Mouse (Mus musculus) embryonic facial prominence, embryonic 15.5 days (tissue): ENCODE data around the gene Asah2. TPM values are rescaled to one million over a fixed set of nuclear protein-coding genes. Genes with fewer than 3 reads are reported as not detected.

Source experiments
- ATAC-seq: fragments of 200-750 bp; cut with Nextera tagmentation; 2 replicates; pipeline ENCODE4 v1.8.0; 2017; ENCODE audit warnings: low read depth, moderate TSS enrichment; ENCODE audit not compliant: insufficient number of reproducible peaks, low FRiP score, low TSS enrichment
- H3K27ac ChIP-seq: fragments of 300-500 bp; sonication (generic); replicated peaks from 2 replicates; pipeline ENCODE4 v1.5.1; 2015; ENCODE audit warnings: mild to moderate bottlenecking, inconsistent platforms
- H3K27me3 ChIP-seq: fragments of 300-500 bp; sonication (generic); 2 replicates; pipeline ENCODE4 v1.6.1; 2015; ENCODE audit warnings: inconsistent platforms
- H3K36me3 ChIP-seq: fragments of 300-500 bp; sonication (generic); 2 replicates; pipeline ENCODE4 v1.6.1; 2015; ENCODE audit warnings: mild to moderate bottlenecking, inconsistent platforms
- H3K4me1 ChIP-seq: fragments of 300-500 bp; sonication (generic); 2 replicates; pipeline ENCODE4 v1.6.1; 2015; ENCODE audit warnings: inconsistent platforms
- H3K4me2 ChIP-seq: fragments of 300-500 bp; sonication (generic); replicated peaks from 2 replicates; pipeline ENCODE4 v1.6.1; 2015; ENCODE audit warnings: mild to moderate bottlenecking, inconsistent platforms
- H3K4me3 ChIP-seq: fragments of 300-500 bp; sonication (generic); replicated peaks from 2 replicates; pipeline ENCODE4 v1.5.1; 2015; ENCODE audit warnings: mild to moderate bottlenecking, inconsistent platforms
- H3K9ac ChIP-seq: fragments of 300-500 bp; sonication (generic); 2 replicates; pipeline ENCODE4 v1.6.1; 2015; ENCODE audit warnings: inconsistent platforms
- H3K9me3 ChIP-seq: fragments of 300-500 bp; sonication (generic); replicated peaks from 2 replicates; pipeline ENCODE4 v1.6.1; 2016; ENCODE audit warnings: inconsistent platforms
- whole genome bisulfite sequencing: fragments of 180-500 bp; shearing (Covaris S2); methylation state at CpG from one replicate; pipeline ENCODE4 v1.1.7; 2015; 5-methylcytosine and 5-hydroxymethylcytosine counted together
- polyA plus RNA-seq: library from polyadenylated mRNA; unstranded; fragments of >200 nt; fragmentation: Nextera tagmentation; extraction: Ambion mirVana; gene quantifications from 2 replicates; pipeline ENCODE4 v1.2.1, GENCODE M21; 2015

The Asah2 gene
- polyA plus RNA-seq, 1 experiment from 2014 or later, result 3.4 TPM

DNA sequence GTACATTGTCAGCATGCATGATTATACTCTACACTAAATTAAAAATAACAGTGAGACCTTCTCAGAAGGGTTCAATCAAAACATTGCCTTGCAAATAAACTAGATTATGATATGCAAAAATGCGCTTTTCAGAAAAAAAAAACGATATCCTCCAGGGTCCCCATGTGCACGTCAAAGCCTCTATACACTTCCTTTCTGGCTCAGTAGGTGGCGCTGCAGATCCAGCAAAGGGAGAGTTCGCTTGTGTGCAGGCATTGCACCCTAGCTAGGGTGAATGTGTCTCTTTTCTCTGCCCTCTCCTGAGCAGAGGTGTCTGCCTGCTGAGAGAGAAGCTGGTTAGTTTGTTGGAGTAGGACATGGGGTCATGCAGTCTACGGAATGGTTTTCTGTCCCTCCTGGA, 136.0 kb downstream of the Asah2 start:
- Histone ChIP-seq H3K9me3 (no peaks in the 10 kb centered on the region), H3K36me3 (no peaks in the 10 kb centered on the region), H3K4me1 (no peaks in the 10 kb centered on the region), H3K4me2 (no peak overlapping the region), H3K27ac (no peak overlapping the region), H3K4me3 (no peak overlapping the region), H3K27me3 (no peaks in the 10 kb centered on the region), H3K9ac (no peak overlapping the region)
- no peak for ATAC-seq
- 10% methylated on average over 6 of the region's 6 CpGs for WGBS

DNA sequence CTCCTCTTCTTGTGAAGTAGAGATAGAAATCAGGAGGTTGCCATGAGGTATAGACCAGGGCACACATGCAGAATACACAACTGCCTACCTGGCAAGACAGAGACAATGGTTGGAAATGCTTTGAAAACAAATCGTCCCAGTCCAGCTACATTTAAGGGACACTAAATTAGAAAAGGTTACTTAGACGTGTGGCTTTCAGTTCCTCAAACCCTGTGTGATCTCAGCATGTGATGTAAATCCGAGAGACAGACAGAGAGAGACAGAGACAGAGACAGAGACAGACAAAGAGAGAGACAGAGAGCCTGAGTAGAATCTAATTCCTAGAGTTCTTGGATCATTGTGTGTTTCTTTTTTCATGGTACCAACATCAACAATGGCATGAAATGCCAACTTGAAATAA, 136.6 kb downstream of the Asah2 start:
- Histone ChIP-seq H3K4me1 (no peaks in the 10 kb centered on the region), H3K27ac (no peak overlapping the region), H3K9ac (no peak overlapping the region), H3K4me2 (no peak overlapping the region), H3K9me3 (no peaks in the 10 kb centered on the region), H3K4me3 (no peak overlapping the region), H3K36me3 (no peaks in the 10 kb centered on the region), H3K27me3 (no peaks in the 10 kb centered on the region)
- ATAC-seq, result no peak
- 54% methylated on average over 3 of the region's 3 CpGs for WGBS

DNA sequence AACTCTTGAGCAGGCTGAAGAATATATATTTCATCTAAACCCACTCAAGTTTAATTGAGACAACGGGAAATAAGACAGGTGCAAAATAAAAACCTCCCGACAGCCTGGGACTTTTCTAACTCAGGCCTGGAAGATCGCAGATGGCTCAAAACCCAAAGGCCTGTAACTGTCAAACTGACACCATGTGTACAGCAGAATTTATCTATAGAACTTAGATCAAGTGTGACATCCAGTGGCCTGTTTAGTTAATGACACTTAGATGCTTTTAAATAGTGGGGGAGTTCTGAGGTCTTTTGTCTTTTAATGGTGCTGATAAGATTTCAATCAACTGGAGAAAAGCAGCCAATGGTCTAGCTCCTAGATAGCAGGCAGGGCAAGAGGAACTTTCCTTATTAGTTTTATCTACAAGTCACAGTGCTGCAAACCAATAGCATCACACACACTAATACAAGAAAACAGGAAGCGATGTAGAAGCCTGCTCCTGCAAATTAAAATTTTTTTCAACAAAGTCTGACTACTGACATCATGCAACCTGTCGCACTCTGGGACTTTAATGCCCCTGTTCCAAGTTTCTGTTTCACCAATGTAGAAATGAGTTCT, 140.0 kb downstream of the Asah2 start:
- WGBS, result 60% methylated on average over 5 of the region's 5 CpGs
- Histone ChIP-seq H3K27me3 (no peaks in the 10 kb centered on the region), H3K4me2 (no peak overlapping the region), H3K4me3 (no peak overlapping the region), H3K9me3 (no peaks in the 10 kb centered on the region), H3K36me3 (no peaks in the 10 kb centered on the region), H3K4me1 (no peaks in the 10 kb centered on the region), H3K27ac (no peak overlapping the region), H3K9ac (no peak overlapping the region)
- ATAC-seq, result no peak

DNA sequence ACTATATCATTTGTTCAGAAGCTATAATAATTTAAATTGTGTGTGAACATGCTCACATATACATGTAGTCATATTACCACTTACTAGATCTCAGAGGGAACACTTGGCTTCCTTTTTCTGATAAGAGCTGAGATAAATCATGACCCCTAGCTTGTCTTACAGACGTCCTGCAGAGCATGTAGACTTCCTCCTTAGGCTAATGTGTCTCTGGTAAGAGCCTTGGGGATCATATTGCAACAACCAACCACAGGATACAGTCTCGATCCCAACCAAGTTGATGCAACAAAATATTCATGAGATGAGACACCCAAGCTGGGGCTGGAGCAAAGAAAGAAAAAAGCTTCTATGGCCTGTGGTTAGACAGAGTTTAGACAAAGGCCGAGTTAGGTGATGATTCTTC, 144.9 kb downstream of the Asah2 start:
- Histone ChIP-seq H3K4me2 (no peak overlapping the region), H3K9me3 (no peaks in the 10 kb centered on the region), H3K36me3 (no peaks in the 10 kb centered on the region), H3K27ac (no peak overlapping the region), H3K9ac (no peak overlapping the region), H3K27me3 (no peaks in the 10 kb centered on the region), H3K4me3 (no peak overlapping the region), H3K4me1 (no peaks in the 10 kb centered on the region)
- WGBS, result 42% methylated on average over 3 of the region's 3 CpGs
- ATAC-seq, result no peak

DNA sequence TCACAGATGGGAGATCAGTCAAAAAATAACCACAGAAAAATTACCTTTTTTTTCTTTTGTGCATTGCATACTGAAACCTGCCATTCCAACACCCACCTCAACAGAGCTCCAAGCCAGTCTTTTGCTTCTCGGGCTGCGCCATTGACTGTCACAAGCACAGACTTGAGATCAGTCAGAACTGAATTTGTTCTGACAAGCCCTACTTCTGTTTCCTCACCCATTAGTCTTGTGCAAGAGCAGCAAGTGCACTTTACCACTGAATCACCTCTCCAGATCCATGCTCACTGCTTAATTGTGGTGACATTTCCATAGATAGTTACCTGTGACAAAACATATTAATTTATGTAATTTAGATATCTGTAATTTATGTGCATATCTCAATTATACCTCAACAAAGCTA, 147.6 kb downstream of the Asah2 start:
- H3K4me1 ChIP-seq, result no peaks in the 10 kb centered on the region
- 71% methylated on average over 2 of the region's 2 CpGs for WGBS

DNA sequence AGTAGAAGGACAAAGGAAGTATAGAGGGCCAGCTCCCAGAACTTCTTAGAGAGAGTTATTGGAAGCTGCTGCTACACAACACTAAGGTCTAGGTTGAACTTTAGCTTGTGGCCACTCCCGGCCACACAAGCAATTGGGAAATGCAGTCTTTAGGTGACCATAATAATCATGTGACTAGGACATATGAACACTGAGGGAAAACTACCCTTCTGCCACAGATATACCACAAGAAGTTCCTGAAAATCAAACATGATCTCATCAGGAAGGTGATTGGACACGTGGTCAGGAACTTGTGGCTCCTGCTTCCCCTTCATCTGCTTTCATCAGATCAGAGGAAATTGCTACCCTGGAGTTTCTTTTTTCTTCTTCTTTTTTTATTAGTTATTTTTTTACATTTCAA, 151.7 kb downstream of the Asah2 start:
- Histone ChIP-seq H3K27me3 (no peaks in the 10 kb centered on the region), H3K36me3 (no peaks in the 10 kb centered on the region), H3K9me3 (no peaks in the 10 kb centered on the region), H3K4me1 (no peaks in the 10 kb centered on the region), H3K9ac (no peak overlapping the region), H3K4me2 (no peak overlapping the region), H3K4me3 (no peak overlapping the region), H3K27ac (no peak overlapping the region)
- ATAC-seq, result no peak
- 77% methylated on average over 2 of the region's 2 CpGs for WGBS

More for the DNA sequence above, 147.6 kb downstream of the Asah2 start:
- ATAC-seq, result no peak
- Histone ChIP-seq H3K4me3 (no peak overlapping the region), H3K9me3 (no peaks in the 10 kb centered on the region), H3K27ac (no peak overlapping the region), H3K36me3 (no peaks in the 10 kb centered on the region), H3K27me3 (no peaks in the 10 kb centered on the region), H3K4me2 (no peak overlapping the region), H3K9ac (no peak overlapping the region)

DNA sequence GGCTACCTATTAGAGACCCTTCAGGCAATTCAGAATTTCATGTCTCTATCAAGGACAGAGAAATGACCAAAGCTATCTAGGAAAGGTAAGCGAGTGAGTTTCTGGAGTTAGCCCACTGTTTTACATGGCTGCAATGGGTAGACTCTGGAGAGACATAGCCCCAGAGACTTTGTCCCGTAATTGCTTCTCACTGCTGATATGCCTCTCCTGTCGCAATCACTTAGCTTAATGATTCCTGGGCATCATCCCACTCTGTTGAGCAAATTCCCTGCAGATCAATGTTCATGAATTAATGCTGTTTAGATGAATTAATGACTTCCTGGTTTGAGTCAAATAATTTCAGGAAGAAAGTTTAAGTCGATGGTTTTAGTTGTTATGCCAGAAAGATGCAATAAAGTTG, 153.3 kb downstream of the Asah2 start:
- WGBS, result 87% methylated on average over 4 of the region's 4 CpGs
- Histone ChIP-seq H3K4me1 (no peaks in the 10 kb centered on the region), H3K4me3 (no peak overlapping the region), H3K36me3 (no peaks in the 10 kb centered on the region), H3K27ac (no peak overlapping the region), H3K9ac (no peak overlapping the region), H3K4me2 (no peak overlapping the region), H3K27me3 (no peaks in the 10 kb centered on the region), H3K9me3 (no peaks in the 10 kb centered on the region)
- ATAC-seq, result no peak

DNA sequence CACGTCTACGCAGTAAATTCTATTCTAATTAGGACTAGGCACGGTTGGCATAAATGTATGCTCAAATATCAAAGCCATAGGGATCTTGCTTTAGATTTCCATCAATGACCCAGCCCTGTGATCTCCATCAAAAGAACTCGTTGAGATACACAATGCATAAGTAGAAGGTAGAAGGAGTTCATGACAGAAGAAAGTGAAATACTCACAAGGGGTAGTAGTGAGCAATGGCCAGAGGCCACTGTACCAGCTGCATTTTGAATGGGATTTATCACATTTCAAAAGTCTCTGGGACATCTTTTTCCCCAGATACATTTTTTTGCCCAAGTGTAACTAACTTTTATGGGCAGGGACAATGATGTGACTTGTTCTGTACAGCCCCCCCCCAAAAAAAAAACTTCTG, 153.7 kb downstream of the Asah2 start:
- Histone ChIP-seq H3K27ac (no peak overlapping the region), H3K27me3 (no peaks in the 10 kb centered on the region), H3K4me2 (no peak overlapping the region), H3K4me3 (no peak overlapping the region), H3K9ac (no peak overlapping the region), H3K9me3 (no peaks in the 10 kb centered on the region), H3K4me1 (no peaks in the 10 kb centered on the region), H3K36me3 (no peaks in the 10 kb centered on the region)
- 44% methylated on average over 4 of the region's 4 CpGs for WGBS
- no peak for ATAC-seq

DNA sequence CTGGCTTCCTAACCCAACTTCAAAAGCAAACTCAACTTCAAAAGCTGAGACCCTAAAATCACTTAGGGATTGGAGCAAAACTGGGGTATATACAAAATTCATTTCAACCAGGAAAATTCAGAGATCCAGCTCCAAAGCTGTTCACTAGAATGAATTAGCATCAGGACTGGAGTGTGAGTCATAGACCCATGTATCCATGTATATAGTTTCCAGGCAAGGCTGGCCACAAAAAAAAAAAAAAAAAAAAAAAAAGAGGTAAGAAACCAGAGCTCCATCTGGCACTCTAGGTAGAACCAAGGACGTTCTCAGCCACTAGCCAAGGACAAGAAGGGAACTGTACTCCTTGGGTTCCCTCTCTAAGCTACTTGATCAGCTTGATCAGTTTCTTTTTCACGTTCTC, 154.2 kb downstream of the Asah2 start:
- Histone ChIP-seq H3K9ac (no peak overlapping the region), H3K27me3 (no peaks in the 10 kb centered on the region), H3K4me3 (no peak overlapping the region), H3K9me3 (no peaks in the 10 kb centered on the region), H3K27ac (no peak overlapping the region), H3K4me1 (no peaks in the 10 kb centered on the region), H3K4me2 (no peak overlapping the region), H3K36me3 (no peaks in the 10 kb centered on the region)
- ATAC-seq, result no peak
- 39% methylated on average over 2 of the region's 2 CpGs for WGBS

DNA sequence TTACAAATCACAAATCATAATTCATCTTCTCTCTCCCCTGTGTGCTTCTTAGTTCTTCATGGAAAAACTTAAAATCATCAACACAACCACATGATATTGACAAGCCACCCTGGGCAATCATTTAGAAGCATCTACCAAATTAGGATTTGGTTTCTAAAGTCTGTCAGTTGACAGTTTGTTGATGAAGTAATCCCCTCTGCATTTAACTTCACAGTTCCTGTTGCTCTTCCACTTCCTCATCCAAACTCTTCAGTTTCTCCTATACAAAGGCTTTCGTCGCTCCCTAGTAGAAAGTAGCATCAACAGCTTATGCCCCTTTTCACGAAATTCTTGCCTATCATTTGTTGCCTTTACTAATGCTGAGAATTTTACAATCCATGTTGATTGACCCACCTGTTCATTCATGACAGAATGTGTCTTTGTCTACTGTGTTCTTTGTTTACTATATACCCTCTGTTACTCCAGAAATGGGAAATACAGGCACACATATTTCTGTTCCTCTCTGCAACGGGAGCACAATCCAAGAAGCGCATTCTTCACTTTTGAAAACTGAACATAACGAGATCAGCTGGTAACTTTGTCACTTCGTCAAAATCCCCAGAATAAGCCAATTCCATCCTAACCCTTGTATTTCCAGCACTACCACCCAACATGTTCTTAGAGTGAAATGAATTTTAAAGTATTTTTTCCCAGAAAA, 157.1 kb downstream of the Asah2 start:
- WGBS, result 76% methylated on average over 7 of the region's 7 CpGs
- Histone ChIP-seq H3K9ac (no peak overlapping the region), H3K4me1 (no peaks in the 10 kb centered on the region), H3K9me3 (no peaks in the 10 kb centered on the region), H3K27ac (no peak overlapping the region), H3K4me2 (no peak overlapping the region), H3K4me3 (no peak overlapping the region), H3K36me3 (no peaks in the 10 kb centered on the region), H3K27me3 (no peaks in the 10 kb centered on the region)
- ATAC-seq, result no peak
